Mouse (Mus musculus) heart, adult 2 months (tissue): ENCODE data around the gene Akap5.

Source experiments
- CTCF ChIP-seq: fragments of 200-600 bp; IDR thresholded peaks from 2 replicates; pipeline ENCODE4 v1.8.1; 2022; ENCODE audit warnings: antibody characterized with exemption, mild to moderate bottlenecking, moderate library complexity
- EP300 ChIP-seq: fragments of 200-500 bp; IDR thresholded peaks from 2 replicates; pipeline ENCODE4 v1.6.1; 2011; ENCODE audit warnings: low read depth, low read length, control low read depth; ENCODE audit not compliant: insufficient read depth

- TF ChIP-seq EP300, result no peak
- TF ChIP-seq CTCF, result no peak
These were observed 24.3 kb upstream of the Akap5 start for GRCm38 (mm10) chr12:76300367-76300766.
